Mouse (Mus musculus): Measurements from ENCODE around the gene Vmn1r114. TPM values are rescaled to one million over a fixed set of nuclear protein-coding genes. Genes with fewer than 3 reads are reported as not detected.
"Not testable (repeated sequence)": the region's sequence is repeated elsewhere in the genome, so short reads cannot be mapped to it uniquely, and the experiment has no call there.

Gene Vmn1r114
- not detected for total RNA-seq (2021)

DNA sequence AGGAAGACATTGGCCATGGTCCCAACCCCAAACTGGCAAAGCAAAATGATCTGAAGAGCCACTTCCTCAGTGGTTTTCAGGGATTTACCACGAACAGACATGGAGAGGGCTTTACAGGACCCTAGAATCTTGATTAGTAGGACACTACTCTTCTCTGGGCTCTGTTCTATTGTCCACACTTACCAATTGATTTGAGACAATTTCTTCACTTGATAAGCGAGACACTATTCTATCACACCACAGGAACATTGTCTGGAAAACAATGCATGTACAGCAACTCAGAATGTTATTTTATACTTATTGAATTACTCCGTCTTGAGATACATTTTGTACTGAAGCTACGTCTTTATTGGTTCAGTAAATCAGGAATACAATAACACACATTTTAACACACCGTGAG lies at the start of gene Vmn1r114:
Vmn1r114 (minus strand) TSS at position 101 of the 400 bp plus-strand sequence.
- DNase-seq (ENCODE audit: extremely low spot score in 1 of 2, low spot score in 1 of 2) = not testable (repeated sequence)

DNA sequence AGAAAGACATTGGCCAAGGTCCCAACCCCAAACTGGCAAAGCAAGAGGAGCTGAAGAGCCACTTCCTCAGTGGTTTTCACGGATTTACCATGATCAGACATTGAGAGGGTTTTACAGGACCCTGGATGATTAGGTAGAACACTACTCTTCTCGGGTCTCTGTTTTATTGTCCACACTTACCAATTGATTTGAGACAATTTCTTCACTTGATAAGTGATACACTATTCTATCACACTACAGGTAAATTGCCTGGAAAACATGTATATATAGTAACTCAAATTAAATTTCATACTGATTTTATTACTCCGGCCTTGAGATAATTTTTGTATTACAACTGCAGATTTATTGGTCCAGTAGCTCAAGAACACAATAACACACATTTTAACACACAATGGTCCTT lies 32.9 kb upstream of the Vmn1r114 start, which contains the start of gene Vmn1r115:
Vmn1r115 (minus strand) TSS at position 101 of the 400 bp plus-strand sequence.
- DNase-seq (ENCODE audit: extremely low spot score in 1 of 2, low spot score in 1 of 2) = not testable (repeated sequence)

DNA sequence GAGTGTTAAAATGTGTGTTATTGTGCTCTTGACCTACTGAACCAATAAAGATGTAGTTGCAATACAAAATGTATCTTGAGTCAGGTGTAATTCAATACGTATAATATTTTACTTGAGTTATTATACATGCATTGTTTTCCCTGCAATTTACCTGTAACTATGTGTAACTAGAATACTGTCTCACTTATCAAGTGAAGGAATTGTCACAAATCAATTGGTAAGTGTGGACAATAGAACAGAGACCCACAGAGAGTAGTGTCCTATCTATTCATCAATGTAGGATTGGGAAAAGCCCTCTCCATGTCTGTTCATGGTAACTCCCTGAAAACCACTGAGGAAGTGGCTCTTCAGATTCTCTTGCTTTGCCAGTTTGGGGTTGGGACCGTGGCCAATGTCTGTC lies 25.0 kb downstream of the Vmn1r114 start, which contains the start of gene Vmn1r113:
Vmn1r113 (plus strand) TSS at position 301 of the 400 bp plus-strand sequence.
- not testable (repeated sequence) for DNase-seq (ENCODE audit: extremely low spot score in 1 of 2, low spot score in 1 of 2)

DNA sequence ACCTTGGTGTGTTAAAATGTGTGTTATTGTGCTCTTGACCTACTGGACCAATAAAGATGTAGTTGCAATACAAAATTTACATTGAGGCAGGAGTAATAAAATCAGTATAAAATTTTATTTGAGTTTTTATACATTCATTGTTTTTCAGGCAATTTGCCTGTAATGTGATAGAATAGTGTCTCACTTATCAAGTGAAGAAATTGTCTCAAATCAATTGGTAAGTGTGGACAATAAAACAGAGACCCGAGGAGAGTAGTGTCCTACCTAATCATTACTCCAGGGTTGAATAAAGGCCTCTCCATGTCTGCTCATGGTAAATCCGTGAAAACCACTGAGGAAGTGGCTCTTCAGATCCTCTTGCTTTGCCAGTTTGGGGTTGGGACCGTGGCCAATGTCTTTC lies 41.1 kb downstream of the Vmn1r114 start, which contains the start of gene Vmn1r112:
Vmn1r112 (plus strand) TSS at position 301 of the 400 bp plus-strand sequence.
- DNase-seq (ENCODE audit: extremely low spot score in 1 of 2, low spot score in 1 of 2) = not testable (repeated sequence)

Other genes with a start within 250 kb of the Vmn1r114 start
- not detected for gene Gm4141, start 235.9 kb downstream of the Vmn1r114 start, total RNA-seq (2021)
- not detected for gene Gm4513, start 213.2 kb downstream of the Vmn1r114 start, total RNA-seq (2021)
- gene Vmn1r107, start 143.3 kb downstream of the Vmn1r114 start, total RNA-seq (2021) = not detected
- not detected for gene Vmn1r111, start 109.0 kb downstream of the Vmn1r114 start, total RNA-seq (2021)
- gene Gm10668, start 81.6 kb downstream of the Vmn1r114 start, total RNA-seq (2021) = not detected
- gene Vmn1r112, start 41.0 kb downstream of the Vmn1r114 start, total RNA-seq (2021) = not detected
- not detected for gene Vmn1r113, start 24.9 kb downstream of the Vmn1r114 start, total RNA-seq (2021)
- gene Vmn1r115, start 32.8 kb upstream of the Vmn1r114 start, total RNA-seq (2021) = not detected
- gene Vmn1r116, start 60.1 kb upstream of the Vmn1r114 start, total RNA-seq (2021) = not detected
- gene Vmn1r117, start 71.9 kb upstream of the Vmn1r114 start, total RNA-seq (2021) = not detected
- not detected for gene Vmn1r118, start 100.2 kb upstream of the Vmn1r114 start, total RNA-seq (2021)
- not detected for gene Vmn1r119, start 200.3 kb upstream of the Vmn1r114 start, total RNA-seq (2021)
- not detected for gene Vmn1r120, start 241.6 kb upstream of the Vmn1r114 start, total RNA-seq (2021)

Measured in layer of hippocampus, postnatal 25 days (tissue).